Mouse (Mus musculus): ENCODE results near the gene Kif16b.

DNA sequence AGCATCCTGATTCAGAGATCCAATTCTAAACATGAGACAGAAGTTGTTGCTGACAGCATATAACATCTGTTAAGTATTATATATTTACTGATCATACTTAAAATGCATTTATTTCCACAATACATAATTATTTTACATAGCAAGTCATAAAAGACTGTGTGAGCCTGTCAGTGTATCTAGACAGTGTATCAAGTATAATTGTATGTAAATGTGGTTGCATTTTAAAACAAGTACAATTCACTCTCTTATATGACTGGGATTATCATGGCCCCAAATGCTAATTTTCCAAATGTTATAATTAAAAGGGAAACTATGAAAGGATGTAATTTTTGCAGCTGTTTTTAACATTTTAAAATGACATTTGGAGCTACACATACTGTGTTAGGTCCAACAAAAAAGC lies 182.3 kb downstream of the Kif16b start:
- no peak for TF ChIP-seq CTCF (IDR thresholded peaks at IDR 0.05; ENCODE audit: low read depth)
- TF ChIP-seq EP300 (IDR thresholded peaks at IDR 0.05; ENCODE audit: low read depth), result no peak
